Mouse (Mus musculus): ENCODE measurements at regions not wholly inside any gene's neighbourhood (a gene's known extent, or its start where the extent isn't known, plus 50 kb on each side); places are given as distances from the start of the nearest gene placed in this dataset.

- no peak for DNase-seq
Observed at GRCm38 (mm10) chr9:78917336-78917735, 302.0 kb downstream of the Cd109 start.

- DNase-seq: no peak
Observed at GRCm38 (mm10) chr9:78925977-78926593, 310.7 kb downstream of the Cd109 start.

DNA sequence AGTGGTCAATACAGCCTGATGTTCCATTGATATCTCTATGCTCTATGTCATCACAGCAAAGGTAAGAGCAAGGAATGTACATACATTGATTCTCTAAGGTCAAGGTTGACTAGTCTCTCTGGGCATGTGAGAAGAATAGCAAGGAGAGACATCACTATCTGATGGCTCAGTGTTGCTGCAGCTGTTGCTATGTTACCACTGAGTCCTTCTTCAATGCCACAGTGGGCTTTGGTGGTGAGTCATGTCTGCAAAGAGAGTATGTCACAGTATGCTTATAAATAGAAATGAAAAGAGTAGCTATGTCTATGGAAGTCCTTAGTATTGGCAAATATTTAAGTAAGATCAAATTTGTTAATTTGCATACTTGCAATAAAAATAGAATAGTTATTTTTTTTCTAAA lies 326.3 kb downstream of the Cd109 start:
- DNase-seq: no peak

- DNase-seq: no peak
Observed at GRCm38 (mm10) chr9:78964813-78965212, 349.5 kb downstream of the Cd109 start.

DNA sequence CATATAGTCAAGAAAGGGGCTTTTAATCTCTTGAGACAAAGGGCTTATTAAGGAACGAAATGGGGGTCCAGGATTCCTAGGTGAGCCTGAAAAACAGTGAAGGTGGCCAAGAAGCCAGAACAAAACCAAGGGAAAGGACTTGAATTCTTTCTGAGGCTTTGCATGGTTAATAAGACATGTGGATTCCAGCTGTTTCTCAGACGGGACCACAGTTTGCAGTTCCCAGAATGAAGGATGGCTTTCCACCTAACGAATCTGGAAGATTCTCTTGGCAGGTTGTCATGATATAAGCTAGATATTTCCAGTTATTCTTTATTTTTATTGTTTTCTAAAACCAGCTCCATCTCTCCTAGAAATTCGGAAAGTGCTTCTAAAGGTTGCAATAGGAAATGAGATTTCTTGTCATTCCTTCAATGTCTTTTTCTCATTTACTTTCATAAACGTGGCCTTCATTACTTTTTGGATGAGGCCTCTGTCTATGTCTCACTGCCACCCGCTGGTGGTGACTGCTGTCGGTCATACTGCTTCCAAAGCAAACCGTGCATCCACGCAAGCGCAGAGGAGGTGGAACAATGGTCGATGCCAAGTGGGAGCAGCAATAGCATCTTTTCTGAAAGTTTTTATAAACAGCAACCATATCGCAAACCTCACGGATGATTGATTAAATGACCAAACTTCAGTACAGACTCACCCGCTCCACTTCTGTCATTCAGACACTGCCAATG lies 350.0 kb downstream of the Cd109 start:
- DNase-seq: no peak

- no peak for DNase-seq
Observed at GRCm38 (mm10) chr9:78971731-78972130, 356.4 kb downstream of the Cd109 start.

- no peak for DNase-seq
Observed at GRCm38 (mm10) chr9:78983734-78984133, 368.4 kb downstream of the Cd109 start.

DNA sequence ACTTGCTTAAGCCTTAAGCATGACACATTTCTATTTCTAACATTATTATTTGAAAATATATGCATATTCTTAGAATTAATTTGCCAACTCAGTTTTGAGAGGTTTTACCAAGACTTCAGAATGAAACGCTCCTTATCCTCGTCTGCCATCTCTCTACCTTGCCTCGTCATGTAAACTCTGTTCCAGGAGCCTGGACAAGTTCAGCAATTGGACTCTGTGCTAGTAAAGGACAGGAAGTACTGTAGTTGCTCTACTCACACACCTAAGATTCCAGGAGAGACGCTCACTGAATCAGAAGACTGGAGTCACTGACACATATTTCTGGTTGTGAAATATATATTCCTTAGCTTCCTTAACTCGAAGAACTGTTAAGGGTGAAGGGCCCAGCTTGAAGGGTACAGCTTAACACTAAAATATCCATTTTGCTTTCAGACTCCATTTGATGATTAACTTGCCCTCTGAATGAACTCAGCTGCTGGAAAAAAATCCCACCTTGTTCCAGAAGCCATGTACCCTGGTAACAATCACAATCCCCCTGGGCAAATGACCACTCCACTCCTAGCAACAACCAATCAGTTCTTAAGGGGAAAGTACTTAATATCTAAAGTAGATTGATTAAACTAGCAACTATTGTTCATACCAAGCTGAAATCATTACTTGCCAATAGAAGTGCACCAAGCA lies 370.0 kb downstream of the Cd109 start:
- no peak for DNase-seq

- no peak for DNase-seq
Observed at GRCm38 (mm10) chr9:78991310-78991709, 376.0 kb downstream of the Cd109 start.

GRCm38 (mm10) chr9:79001081-79001480 lies 385.7 kb downstream of the Cd109 start:
- no peak for DNase-seq

- no peak for DNase-seq
Observed at GRCm38 (mm10) chr9:79001930-79002329, 386.6 kb downstream of the Cd109 start.

DNA sequence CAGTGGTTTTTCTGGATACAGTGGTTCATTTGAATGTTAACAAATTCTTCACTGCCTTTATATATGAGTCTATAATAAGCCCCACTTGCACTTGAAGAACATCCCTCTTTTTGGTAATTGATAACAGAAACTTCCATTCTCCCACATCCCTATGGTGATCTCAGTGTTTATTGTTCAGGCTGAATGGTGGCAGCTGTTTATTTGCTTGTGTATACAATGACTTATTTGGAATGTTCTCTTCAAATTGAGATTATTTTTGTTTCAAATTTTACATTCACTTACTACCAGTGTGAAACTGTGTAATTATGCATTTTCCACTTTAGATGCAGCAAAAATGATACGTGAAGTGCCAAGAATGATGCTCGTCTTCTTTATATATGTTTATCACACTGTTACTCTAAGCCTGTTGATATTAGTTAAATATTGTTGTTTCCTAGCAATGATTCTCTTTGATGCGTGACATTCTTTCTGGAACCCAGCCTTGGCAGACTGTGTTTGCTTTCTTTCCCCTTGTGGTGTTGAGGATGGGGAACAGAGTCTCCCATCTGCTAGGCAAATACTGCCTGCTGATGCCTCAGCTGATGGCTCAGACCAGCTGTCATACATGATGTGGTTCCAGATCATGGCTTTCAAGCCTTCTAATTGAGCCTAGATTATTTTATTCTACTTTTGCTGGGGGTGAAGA lies 389.1 kb downstream of the Cd109 start:
- DNase-seq: no peak

DNA sequence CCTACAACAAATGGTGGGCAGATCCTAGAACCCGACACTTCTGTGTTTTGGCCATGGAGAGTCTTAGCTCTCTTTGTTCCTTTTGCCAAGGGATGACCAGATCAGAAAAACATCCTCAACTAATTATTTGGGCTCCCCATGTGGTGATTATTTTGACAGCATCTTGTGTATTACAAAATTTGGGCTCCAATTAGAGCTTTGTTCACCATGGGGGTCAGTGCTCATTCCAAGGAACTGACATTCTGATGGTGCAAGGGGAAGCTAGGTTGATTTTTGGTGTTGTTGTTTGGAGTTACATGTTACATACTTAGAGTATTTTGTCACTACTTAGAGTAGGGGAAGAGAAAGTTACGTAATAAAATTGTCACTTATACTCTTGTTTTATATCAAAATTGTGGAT lies 406.9 kb downstream of the Cd109 start:
- DNase-seq: no peak

DNA sequence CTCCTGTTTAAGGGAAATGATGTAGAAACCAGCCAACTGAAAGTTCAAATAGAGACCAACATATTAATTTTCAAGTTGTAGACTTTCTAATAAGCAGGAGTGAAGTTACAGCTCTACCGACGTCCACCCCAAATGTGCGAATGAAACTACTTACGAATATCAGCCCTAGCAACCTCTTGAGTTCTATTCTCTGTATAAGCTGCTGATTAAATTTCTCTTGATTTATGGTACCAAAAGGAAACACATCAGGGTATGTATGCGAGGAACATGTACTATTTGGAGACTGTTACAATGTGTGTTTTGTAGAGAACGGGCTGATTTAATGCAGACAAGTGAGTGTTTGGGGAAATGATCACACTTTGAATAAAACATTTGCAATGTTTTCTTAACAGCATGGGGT lies 412.9 kb downstream of the Cd109 start:
- DNase-seq: no peak

DNA sequence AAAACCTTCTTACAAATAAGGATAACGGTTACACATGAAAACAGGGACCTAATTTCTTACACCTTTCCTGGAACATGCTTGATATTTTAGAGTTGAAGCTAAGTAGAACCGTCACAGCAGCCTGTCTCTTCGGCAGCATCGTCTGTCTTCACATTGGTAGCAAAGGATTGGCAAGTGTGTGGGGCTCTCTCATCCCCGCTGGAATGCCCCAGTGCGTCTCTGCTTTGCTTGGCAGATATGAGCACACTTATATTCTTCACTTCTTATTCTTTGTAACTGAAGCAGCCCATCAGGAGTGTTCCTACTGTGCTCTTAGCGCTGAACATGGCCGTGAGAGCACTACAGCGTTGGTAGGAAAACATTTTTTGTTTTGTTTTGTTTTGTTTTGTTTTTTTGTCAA lies 414.1 kb downstream of the Cd109 start:
- no peak for DNase-seq

- no peak for DNase-seq
Observed at GRCm38 (mm10) chr9:79035677-79036076, 420.3 kb downstream of the Cd109 start.

DNA sequence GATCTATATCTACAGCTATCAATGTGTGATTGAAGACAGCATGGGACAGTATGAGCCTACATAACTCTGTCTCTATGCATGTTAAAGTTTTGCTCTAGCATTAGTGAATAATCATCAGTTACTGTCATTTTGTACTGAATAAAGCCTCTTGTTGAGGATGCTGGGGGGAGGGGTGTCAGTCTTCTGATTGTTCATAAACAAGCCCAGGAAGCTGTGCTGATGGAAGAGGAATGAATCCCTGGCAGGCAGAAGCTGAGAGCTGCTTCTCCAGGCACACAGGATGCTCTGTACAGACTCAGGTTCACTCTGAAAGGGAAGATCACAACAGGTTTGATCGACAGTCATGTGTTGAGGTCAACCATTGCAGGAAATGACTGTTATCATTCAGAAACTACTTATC lies 421.7 kb downstream of the Cd109 start:
- no peak for DNase-seq

GRCm38 (mm10) chr9:79038971-79039370 lies 423.6 kb downstream of the Cd109 start:
- DNase-seq: no peak

- no peak for DNase-seq
Observed at GRCm38 (mm10) chr9:79044344-79044743, 429.0 kb downstream of the Cd109 start.

DNA sequence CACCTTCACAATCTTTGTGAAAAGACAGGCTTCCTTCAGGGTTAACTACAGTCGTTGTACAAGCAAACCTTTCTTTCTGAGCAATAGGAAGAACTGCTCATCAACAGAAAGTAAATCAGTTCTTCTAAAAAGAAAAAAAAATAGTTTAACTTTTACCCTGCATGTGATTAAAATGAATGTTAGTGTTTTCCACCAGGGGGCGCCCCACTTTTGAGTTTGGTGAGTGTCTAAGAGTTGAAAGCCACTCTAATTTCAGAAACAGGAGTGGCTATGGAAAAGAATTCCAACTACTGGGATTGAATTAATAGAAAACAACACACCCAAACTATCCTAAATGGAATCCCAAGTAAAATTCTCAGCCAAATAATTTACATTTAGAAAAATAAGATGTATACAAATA lies 430.0 kb downstream of the Cd109 start:
- peak; percentile 46 for DNase-seq

- DNase-seq: no peak
Observed at GRCm38 (mm10) chr9:79071961-79072360, 456.6 kb downstream of the Cd109 start.

DNA sequence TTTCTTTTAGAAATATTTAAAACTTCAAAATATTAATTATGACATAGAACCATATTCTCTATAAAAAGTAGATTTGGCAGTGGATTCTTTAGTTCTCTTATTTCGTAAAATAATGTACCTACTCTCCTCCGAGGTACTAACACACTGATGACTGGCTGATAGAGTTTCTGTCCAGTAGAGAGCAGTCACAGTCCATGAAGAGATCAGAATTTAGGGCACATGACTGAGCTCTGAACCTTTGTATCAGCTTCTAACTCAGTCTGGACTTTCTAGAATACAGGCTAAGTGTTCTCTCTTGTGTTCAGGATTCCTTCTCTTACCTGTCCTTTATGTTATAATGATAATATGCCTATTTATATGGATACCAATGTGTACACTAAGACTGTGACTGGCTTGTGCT lies 494.3 kb downstream of the Cd109 start:
- DNase-seq: peak; percentile 18

DNA sequence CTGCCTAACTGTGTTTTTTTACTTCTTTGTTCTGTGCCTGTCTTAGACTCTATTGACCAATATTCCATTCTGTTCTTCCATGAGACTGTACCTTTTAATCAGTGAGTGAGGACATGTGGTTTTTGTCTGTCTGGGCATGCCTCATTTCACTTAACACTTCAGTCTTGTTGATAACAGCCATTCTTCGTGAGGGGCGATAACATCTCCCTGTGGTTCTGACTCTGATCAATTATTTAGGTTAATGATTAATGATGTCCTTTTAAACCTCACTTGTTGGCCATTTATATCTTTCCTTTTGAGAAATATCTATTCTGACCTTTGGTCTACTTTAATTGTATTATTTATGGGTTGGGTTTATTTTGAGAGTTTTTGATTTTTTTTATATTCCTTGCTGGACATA lies 496.0 kb downstream of the Cd109 start:
- no peak for DNase-seq

Measured in heart, postnatal 4 days (tissue).